In genomic region chr9:59353253-59353639, GRCm38 (mm10) we compare ENCODE assay signal across 8 mouse cellular contexts. TPM values are rescaled to one million over a fixed set of nuclear protein-coding genes. Genes with fewer than 3 reads are reported as not detected.
DNase-seq lines count a peak whose midpoint lies in the region; ATAC-seq and TF ChIP-seq lines count a peak whose summit lies in the region.

Bbs4 (minus strand) TSS chr9:59353508.

- TF ChIP-seq CTCF in Patski (IDR thresholded peaks at IDR 0.05): no peak

- peaks cover 13% of the 10 kb centered on the region; the same call in 1 of the 2 replicates for H3K4me1 ChIP-seq in hindbrain, embryonic 15.5 days (replicated peaks)

- H3K4me2 ChIP-seq in hindbrain, embryonic 15.5 days: peak within 1 kb of the TSS; percentile 59

- peak; percentile 56 for DNase-seq in Patski (ENCODE audit: low read depth, low spot score)
- peak; percentile 92 to 93 for DNase-seq in cerebellum, postnatal 14 days
- peak; percentile 68 to 75 for DNase-seq in frontal cortex, postnatal 25 days (ENCODE audit: low spot score in 2 of 2)
- peak; percentile 75 for DNase-seq in left cerebral cortex, adult 11 months (ENCODE audit: low spot score)
- peak; percentile 94 to 95 for DNase-seq in lung, postnatal 4 days
- DNase-seq in retina, postnatal 7 days (ENCODE audit: low read depth, low spot score): peak; percentile 85
- peak; percentile 77 for DNase-seq in urinary bladder, adult 2 months (ENCODE audit: low spot score)

- POLR2A ChIA-PET in Patski (lab: Charles Lee): interaction anchor here (0.5 to 1.5 kb wide), 5 partner anchors 15 to 77 kb away, joined by 3 to 11 read pairs (median 6); partner anchors contain the start of gene Adpgk

- no peaks in the 10 kb centered on the region for H3K27me3 ChIP-seq in Patski
- no peaks in the 10 kb centered on the region for H3K27me3 ChIP-seq in hindbrain, embryonic 15.5 days

- H3K27ac ChIP-seq in hindbrain, embryonic 15.5 days (replicated peaks): peak within 1 kb of the TSS; percentile 88

- no peaks in the 10 kb centered on the region for H3K36me3 ChIP-seq in hindbrain, embryonic 15.5 days

- under 1% methylated on average over 24 of the region's 32 CpGs for WGBS in hindbrain, embryonic 15.5 days

- ATAC-seq in Patski: peak; percentile 96
- peak; percentile 95 for ATAC-seq in hindbrain, embryonic 15.5 days (ENCODE audit: low FRiP score, low read depth)

- no peaks in the 10 kb centered on the region for H3K9me3 ChIP-seq in hindbrain, embryonic 15.5 days

- in situ Hi-C loops in Patski (cut with MboI; ENCODE audit: low pct_unique_long_range_greater_than_20kb): no loop called here

- H3K9ac ChIP-seq in hindbrain, embryonic 15.5 days: peak within 1 kb of the TSS; percentile 83

- CTCF ChIA-PET in Patski (lab: Charles Lee): interaction anchor here (1.6 kb wide), 1 partner anchor 14 kb away, joined by 6 read pairs; no protein-coding TSS in a partner anchor

- peak within 1 kb of the TSS; percentile 77 for H3K4me3 ChIP-seq in hindbrain, embryonic 15.5 days

RNA-seq across cellular contexts. Expression of gene Bbs4, which starts in this region (rescaled TPM):
- polyA plus RNA-seq in Patski (2021): 11.2 TPM
- polyA plus RNA-seq in hindbrain, embryonic 15.5 days (2015; fragmentation: Nextera tagmentation; extraction: Ambion mirVana): 40.9 and 44.2 TPM in 2 replicates
- 10.1 and 11.2 TPM in 2 replicates for polyA plus RNA-seq in urinary bladder, adult 2 months (2012; rRNA removed)

Comparison
In these comparisons a context has a peak if more than half of its experiments do, and no peak if none do; other contexts are left out.
1. Peak in every context shown above with its lines: DNase-seq, ATAC-seq, H3K4me3 ChIP-seq and H3K27ac ChIP-seq.